Comparison of ENCODE assay signal across 17 mouse cellular contexts in genomic region chr3:99174658-99175304, GRCm38 (mm10). TPM values are rescaled to one million over a fixed set of nuclear protein-coding genes. Genes with fewer than 3 reads are reported as not detected.
DNase-seq lines count a peak whose midpoint lies in the region; ATAC-seq and TF ChIP-seq lines count a peak whose summit lies in the region.
"Had no signal": no experiment of that assay in that cellular context is flagged by ENCODE, and none has a peak within 500 bp of the region (broad histone marks: within the 10 kb centered on the region; RNA-seq: fewer than 3 reads in every experiment).

No protein-coding gene starts in this region.

- no peaks in the 10 kb centered on the region for H3K36me3 ChIP-seq in kidney, embryonic 14.5 days (ENCODE audit: control insufficient read depth, insufficient read depth, low read length)
- no peaks in the 10 kb centered on the region for H3K36me3 ChIP-seq in hindbrain, postnatal 0 days (ENCODE audit: insufficient read depth, low read length)
- H3K36me3 ChIP-seq in neural tube, embryonic 12.5 days = no peaks in the 10 kb centered on the region
- H3K36me3 ChIP-seq in midbrain, embryonic 11.5 days (ENCODE audit: control insufficient read depth, insufficient read depth, low read length) = no peaks in the 10 kb centered on the region
- H3K36me3 ChIP-seq: heart, embryonic 15.5 days; limb, embryonic 15.5 days; midbrain, embryonic 10.5 days had no signal

- H3K9ac ChIP-seq in kidney, embryonic 14.5 days (ENCODE audit: low read depth, low read length) = no peak overlapping the region
- no peak overlapping the region for H3K9ac ChIP-seq in hindbrain, postnatal 0 days (replicated peaks; ENCODE audit: low read length)
- H3K9ac ChIP-seq in neural tube, embryonic 12.5 days = no peak overlapping the region
- H3K9ac ChIP-seq in midbrain, embryonic 11.5 days (ENCODE audit: low read length) = no peak overlapping the region
- H3K9ac ChIP-seq: heart, embryonic 15.5 days; limb, embryonic 15.5 days had no signal

- 0 out of 2 replicates have a peak overlapping the region, but pooled peaks have one; percentile 10 for H3K4me2 ChIP-seq in kidney, embryonic 14.5 days (replicated peaks; ENCODE audit: low read depth, low read length)
- 0 out of 2 replicates have a peak overlapping the region, but pooled peaks have one; percentile 3 for H3K4me2 ChIP-seq in hindbrain, postnatal 0 days (ENCODE audit: low read depth, low read length)
- 0 out of 2 replicates have a peak overlapping the region, but pooled peaks have one; percentile 10 for H3K4me2 ChIP-seq in neural tube, embryonic 12.5 days (replicated peaks)
- H3K4me2 ChIP-seq in midbrain, embryonic 11.5 days = no peak overlapping the region
- H3K4me2 ChIP-seq: heart, embryonic 15.5 days; limb, embryonic 15.5 days had no signal

- WGBS in kidney, embryonic 14.5 days = 17% methylated on average over 9 of the region's 9 CpGs
- WGBS in hindbrain, postnatal 0 days = 63% methylated on average over 9 of the region's 9 CpGs
- WGBS in neural tube, embryonic 12.5 days = 27% methylated on average over 9 of the region's 9 CpGs
- WGBS in midbrain, embryonic 11.5 days = 84% methylated on average over 9 of the region's 9 CpGs

- TF ChIP-seq CTCF in hindbrain, postnatal 0 days (IDR thresholded peaks at IDR 0.05; ENCODE audit: low read depth) = no peak

- H3K27ac ChIP-seq in kidney, embryonic 14.5 days (ENCODE audit: low read depth, low read length) = no peak overlapping the region
- H3K27ac ChIP-seq in hindbrain, postnatal 0 days = no peak overlapping the region
- no peak overlapping the region for H3K27ac ChIP-seq in neural tube, embryonic 12.5 days
- no peak overlapping the region for H3K27ac ChIP-seq in midbrain, embryonic 11.5 days (ENCODE audit: low read depth, low read length)
- H3K27ac ChIP-seq: heart, embryonic 15.5 days; limb, embryonic 15.5 days; midbrain, embryonic 10.5 days had no signal

- peaks cover 4% of the 10 kb centered on the region; the same call in 1 of the 2 replicates for H3K4me1 ChIP-seq in kidney, embryonic 14.5 days (ENCODE audit: control insufficient read depth, insufficient read depth, low read length)
- H3K4me1 ChIP-seq in hindbrain, postnatal 0 days (ENCODE audit: insufficient read depth, low read length) = no peaks in the 10 kb centered on the region; the same call in 1 of the 2 replicates
- peaks cover 6% of the 10 kb centered on the region; the same call in 1 of the 2 replicates for H3K4me1 ChIP-seq in neural tube, embryonic 12.5 days
- H3K4me1 ChIP-seq in midbrain, embryonic 11.5 days (ENCODE audit: control insufficient read depth, insufficient read depth, low read length) = no peaks in the 10 kb centered on the region
- H3K4me1 ChIP-seq: midbrain, embryonic 10.5 days had no signal

- H3K4me3 ChIP-seq in kidney, embryonic 14.5 days (ENCODE audit: low read length) = no peak overlapping the region
- no peak overlapping the region for H3K4me3 ChIP-seq in hindbrain, postnatal 0 days (ENCODE audit: low read length)
- no peak overlapping the region for H3K4me3 ChIP-seq in neural tube, embryonic 12.5 days
- no peak overlapping the region for H3K4me3 ChIP-seq in midbrain, embryonic 11.5 days (ENCODE audit: low read depth, low read length)
- H3K4me3 ChIP-seq: heart, embryonic 15.5 days; limb, embryonic 15.5 days; midbrain, embryonic 10.5 days had no signal

- DNase-seq in kidney, postnatal 14 days = no peak
- DNase-seq in embryo, embryonic 11 days = peak; percentile 37
- peak; percentile 14 for DNase-seq in hindbrain, postnatal 0 days (ENCODE audit: low spot score)
- no peak for DNase-seq in midbrain, embryonic 11.5 days (ENCODE audit: low spot score, missing footprints)
- no peak for DNase-seq in layer of hippocampus, postnatal 36 days
- DNase-seq in thymus, postnatal 36 days = no peak
- DNase-seq: cerebellum, adult 11 months; gastrocnemius, postnatal 25 days; lung, adult 2 months; thymus, adult 2 months had no signal

- no peaks in the 10 kb centered on the region for H3K9me3 ChIP-seq in kidney, embryonic 14.5 days (ENCODE audit: control insufficient read depth, low read length)
- no peaks in the 10 kb centered on the region for H3K9me3 ChIP-seq in hindbrain, postnatal 0 days (ENCODE audit: low read length)
- no peaks in the 10 kb centered on the region for H3K9me3 ChIP-seq in neural tube, embryonic 12.5 days
- H3K9me3 ChIP-seq in midbrain, embryonic 11.5 days (ENCODE audit: control insufficient read depth, low read length) = no peaks in the 10 kb centered on the region
- H3K9me3 ChIP-seq: heart, embryonic 15.5 days; limb, embryonic 15.5 days; midbrain, embryonic 10.5 days had no signal

- no peak for ATAC-seq in kidney, embryonic 14.5 days (ENCODE audit: low FRiP score, low TSS enrichment)
- ATAC-seq in hindbrain, postnatal 0 days = peak; percentile 51; the same call in 1 of the 2 replicates
- peak; percentile 72 for ATAC-seq in neural tube, embryonic 12.5 days (ENCODE audit: low FRiP score, low read depth)
- ATAC-seq in midbrain, embryonic 11.5 days (ENCODE audit: low FRiP score) = no peak
- ATAC-seq: activated CD4-positive, CD25-positive, alpha-beta regulatory T cell, adult 4 months; intestine, postnatal 0 days had no signal

- H3K27me3 ChIP-seq in kidney, embryonic 14.5 days (ENCODE audit: control insufficient read depth, insufficient read depth, low read length) = no peaks in the 10 kb centered on the region
- no peaks in the 10 kb centered on the region for H3K27me3 ChIP-seq in hindbrain, postnatal 0 days (ENCODE audit: insufficient read depth, low read length)
- no peaks in the 10 kb centered on the region for H3K27me3 ChIP-seq in neural tube, embryonic 12.5 days (replicated peaks)
- no peaks in the 10 kb centered on the region for H3K27me3 ChIP-seq in midbrain, embryonic 11.5 days (ENCODE audit: control insufficient read depth, insufficient read depth, low read length)
- H3K27me3 ChIP-seq: heart, embryonic 15.5 days; limb, embryonic 15.5 days had no signal

RNA-seq across cellular contexts. Expression of gene Wars2, which starts 33.9 kb away (rescaled TPM):
- polyA plus RNA-seq in kidney, embryonic 14.5 days (2014; fragmentation: Nextera tagmentation; extraction: Ambion mirVana) = 8.0 and 10.5 TPM in 2 replicates
- 6.6 and 11.1 TPM in 2 replicates for total RNA-seq in hindbrain, postnatal 0 days (2014; rRNA removed)
- polyA plus RNA-seq in hindbrain, postnatal 0 days (2015; fragmentation: Nextera tagmentation; extraction: Ambion mirVana) = 4.4 and 5.1 TPM in 2 replicates
- 5.5 and 6.4 TPM in 2 replicates for polyA plus RNA-seq in neural tube, embryonic 12.5 days (2016; fragmentation: Nextera tagmentation; extraction: Ambion mirVana)
- polyA plus RNA-seq in midbrain, embryonic 11.5 days (2014; fragmentation: Nextera tagmentation; extraction: Ambion mirVana) = 6.1 and 6.9 TPM in 2 replicates
- 1 to 10 TPM; 6.3 to 8.5 TPM for total RNA-seq in layer of hippocampus, postnatal 36 days (2021)

Comparison
In these comparisons a context has a peak if more than half of its experiments do, and no peak if none do; other contexts are left out.
1. ATAC-seq: peak in hindbrain, postnatal 0 days (single experiment) and neural tube, embryonic 12.5 days (single experiment); none in kidney, embryonic 14.5 days (single experiment) and midbrain, embryonic 11.5 days (single experiment).
2. DNase-seq: peak in embryo, embryonic 11 days (single experiment) and hindbrain, postnatal 0 days (single experiment); none in kidney, postnatal 14 days (single experiment), midbrain, embryonic 11.5 days (single experiment), layer of hippocampus, postnatal 36 days (0 of 2) and thymus, postnatal 36 days (0 of 2).